Mouse (Mus musculus): ENCODE data around the gene Gdf9.

GRCm38 (mm10) chr11:53425711-53426255 is 5.0 kb upstream of the Gdf9 start:
- no peak for TF ChIP-seq CTCF (IDR thresholded peaks at IDR 0.05; ENCODE audit: insufficient read depth, low read depth, low read length)
- TF ChIP-seq POLR2A (IDR thresholded peaks at IDR 0.05; ENCODE audit: insufficient read depth, low read depth, low read length): no peak
